Mouse (Mus musculus): ENCODE results near the gene Klhdc10. TPM values are rescaled to one million over a fixed set of nuclear protein-coding genes. Genes with fewer than 3 reads are reported as not detected.

Gene Klhdc10
- 9.6 TPM for polyA plus RNA-seq (2015; fragmentation: Illumina TruSeq; extraction: RNeasy Lipid Tissue Mini Kit (QIAGEN cat#74804); ENCODE audit: insufficient read depth, low read depth, low replicate concordance)

DNA sequence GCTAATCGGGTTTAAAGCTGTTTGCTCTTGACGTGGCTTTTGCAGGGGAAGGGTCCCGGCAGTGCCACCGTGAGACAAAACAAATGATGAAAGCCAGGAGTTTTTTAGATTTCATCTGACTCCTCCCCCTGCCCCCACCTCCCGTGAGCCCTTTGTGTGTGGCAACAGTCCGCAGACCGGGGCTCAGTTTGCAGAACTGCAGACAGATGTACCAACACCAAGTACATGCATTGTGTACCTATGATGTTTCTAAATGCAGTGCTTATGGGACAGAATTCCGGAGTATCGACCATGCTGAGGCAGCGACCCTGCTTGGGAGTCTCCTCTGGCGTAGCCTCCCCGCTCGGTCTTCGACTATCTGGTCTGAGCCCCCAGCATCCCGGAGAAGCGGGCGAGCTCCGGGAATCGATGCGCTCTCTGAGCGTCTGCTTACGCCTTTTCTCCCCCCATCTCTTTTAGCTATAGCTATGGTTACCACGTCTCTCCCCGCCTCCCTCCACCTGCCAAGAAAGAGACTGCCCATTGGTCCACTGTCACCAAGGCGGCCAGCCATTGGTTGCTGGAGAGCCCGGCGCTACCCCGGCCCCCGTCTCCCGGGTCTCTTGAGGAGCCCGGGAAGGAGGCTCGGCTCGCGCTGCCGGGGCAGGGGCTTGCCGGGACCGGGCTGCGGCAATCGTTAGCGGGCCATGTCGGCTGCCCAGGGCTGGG, at the start of gene Klhdc10:
Gene Klhdc10 (plus strand): TSS at position 561 of the 708 bp plus-strand sequence.

DNA sequence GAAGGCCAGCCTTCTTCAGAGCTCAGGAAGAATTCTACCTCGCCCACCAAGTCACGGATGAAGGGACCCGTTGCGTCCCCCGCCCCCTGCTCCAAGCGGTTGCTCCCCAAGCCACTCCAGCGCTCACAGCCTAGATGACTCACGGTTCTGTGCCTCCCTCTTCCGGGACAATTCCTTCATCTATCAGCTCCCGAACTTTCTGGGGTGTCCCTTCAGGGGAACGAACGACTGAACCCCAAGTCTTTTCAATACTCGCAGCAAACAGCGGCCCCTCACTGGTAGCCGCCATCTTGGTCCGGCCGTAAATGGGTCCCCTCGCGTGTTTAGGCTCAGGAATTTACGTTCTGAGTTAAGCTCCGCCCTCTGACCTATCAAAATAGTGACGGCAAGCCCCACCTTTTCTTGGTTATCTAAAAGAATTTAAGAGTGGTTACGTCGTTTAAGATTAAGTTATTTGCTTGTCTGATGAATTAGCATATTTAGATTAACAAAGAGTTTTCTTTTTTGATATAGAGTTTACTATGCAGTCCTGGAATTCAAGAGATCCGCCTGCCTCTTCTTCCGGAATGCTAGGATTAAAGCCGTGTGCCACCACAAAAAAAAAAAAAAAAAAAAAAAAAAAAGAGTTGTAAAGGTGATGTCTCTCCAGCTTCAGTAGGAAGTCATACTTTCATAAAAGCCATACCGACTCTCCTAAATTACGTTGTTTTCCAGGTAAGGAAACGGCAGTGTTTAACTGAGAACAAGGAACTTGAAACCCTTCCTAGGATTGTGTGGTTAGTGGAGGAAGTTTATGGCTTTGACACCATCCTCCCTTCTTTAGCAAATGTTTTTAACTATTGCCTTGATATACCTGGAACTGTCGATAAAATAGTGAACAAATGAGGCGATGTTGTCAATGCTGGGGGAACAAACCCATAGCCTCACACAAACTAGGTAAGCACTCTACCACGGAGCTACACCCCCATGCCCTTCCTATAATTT, 10.7 kb upstream of the Klhdc10 start, which contains the start of gene Zc3hc1:
Gene Zc3hc1 (minus strand): TSS at position 315 of the 984 bp plus-strand sequence.

Other genes with a start within 250 kb of the Klhdc10 start
- gene Ube2h, start 97.3 kb upstream of the Klhdc10 start, polyA plus RNA-seq (2015; fragmentation: Illumina TruSeq; extraction: RNeasy Lipid Tissue Mini Kit (QIAGEN cat#74804); ENCODE audit: insufficient read depth, low read depth, low replicate concordance) = 14.7 TPM
- 4.4 TPM for gene Zc3hc1, start 10.8 kb upstream of the Klhdc10 start, polyA plus RNA-seq (2015; fragmentation: Illumina TruSeq; extraction: RNeasy Lipid Tissue Mini Kit (QIAGEN cat#74804); ENCODE audit: insufficient read depth, low read depth, low replicate concordance)
- gene Tmem209, start 107.9 kb downstream of the Klhdc10 start, polyA plus RNA-seq (2015; fragmentation: Illumina TruSeq; extraction: RNeasy Lipid Tissue Mini Kit (QIAGEN cat#74804); ENCODE audit: insufficient read depth, low read depth, low replicate concordance) = 2.9 TPM
- not detected for gene Ssmem1, start 108.0 kb downstream of the Klhdc10 start, polyA plus RNA-seq (2015; fragmentation: Illumina TruSeq; extraction: RNeasy Lipid Tissue Mini Kit (QIAGEN cat#74804); ENCODE audit: insufficient read depth, low read depth, low replicate concordance)
- 4,945 TPM for gene Cpa2, start 139.7 kb downstream of the Klhdc10 start, polyA plus RNA-seq (2015; fragmentation: Illumina TruSeq; extraction: RNeasy Lipid Tissue Mini Kit (QIAGEN cat#74804); ENCODE audit: insufficient read depth, low read depth, low replicate concordance)
- gene Cpa4, start 166.5 kb downstream of the Klhdc10 start, polyA plus RNA-seq (2015; fragmentation: Illumina TruSeq; extraction: RNeasy Lipid Tissue Mini Kit (QIAGEN cat#74804); ENCODE audit: insufficient read depth, low read depth, low replicate concordance) = not detected
- not detected for gene Cpa5, start 209.1 kb downstream of the Klhdc10 start, polyA plus RNA-seq (2015; fragmentation: Illumina TruSeq; extraction: RNeasy Lipid Tissue Mini Kit (QIAGEN cat#74804); ENCODE audit: insufficient read depth, low read depth, low replicate concordance)
- 22,942 TPM for gene Cpa1, start 237.3 kb downstream of the Klhdc10 start, polyA plus RNA-seq (2015; fragmentation: Illumina TruSeq; extraction: RNeasy Lipid Tissue Mini Kit (QIAGEN cat#74804); ENCODE audit: insufficient read depth, low read depth, low replicate concordance)

All from pancreas, adult 10 weeks (tissue).